Mouse (Mus musculus): Measurements from ENCODE around the gene Noto. TPM values are rescaled to one million over a fixed set of nuclear protein-coding genes. Genes with fewer than 3 reads are reported as not detected.

Gene Noto
- polyA plus RNA-seq, 1 experiment from 2014 or later: not detected

DNA sequence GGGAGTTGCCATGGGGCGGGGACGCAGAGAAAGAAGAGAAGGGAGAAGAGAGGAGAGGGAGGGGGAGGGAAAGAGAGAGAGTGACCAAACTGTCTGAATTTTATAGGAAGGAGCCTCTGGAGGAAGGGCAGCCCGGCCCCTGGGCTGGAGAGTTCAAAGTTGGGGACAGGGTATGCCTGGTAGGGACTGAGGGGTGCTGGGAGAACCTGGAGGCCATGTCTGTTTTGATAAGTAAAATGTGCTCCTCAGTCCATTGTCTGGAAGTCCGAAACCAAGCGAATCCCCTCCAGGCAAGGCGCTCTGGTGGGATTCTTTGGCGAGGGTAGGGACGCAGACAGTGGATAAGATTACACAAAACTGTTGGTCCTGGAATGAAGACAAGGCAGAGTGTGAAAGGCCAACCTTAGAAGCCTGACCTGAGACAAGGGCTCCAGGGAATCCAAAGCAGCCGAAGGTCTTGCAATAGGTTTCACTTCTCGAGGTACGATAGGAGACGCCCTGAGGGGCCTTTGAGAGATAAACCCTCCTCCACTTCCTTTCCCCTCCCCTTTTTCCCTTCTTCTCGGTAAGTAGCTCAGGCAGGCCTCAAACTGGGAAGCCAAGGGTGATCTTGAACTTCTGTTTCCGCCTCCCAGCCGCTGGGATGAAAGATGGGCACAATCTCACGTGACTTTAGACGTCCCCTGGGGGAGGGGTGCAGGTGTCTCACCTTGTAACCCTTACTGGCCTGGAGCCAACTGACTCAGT lies 42.6 kb upstream of the Noto start:
- 13% methylated on average over 17 of the region's 17 CpGs for whole genome bisulfite sequencing
- H3K9me3 ChIP-seq (replicated peaks; ENCODE audit: control insufficient read depth, low read length): no peaks in the 10 kb centered on the region
- peak overlapping the region; percentile 41 for H3K9ac ChIP-seq (replicated peaks; ENCODE audit: low read length)
- H3K4me3 ChIP-seq (ENCODE audit: low read depth, low read length): no peak overlapping the region
- peak overlapping the region; percentile 13; the same call in 1 of the 2 replicates for H3K4me2 ChIP-seq (ENCODE audit: low read depth, low read length)
- H3K4me1 ChIP-seq (ENCODE audit: control insufficient read depth, insufficient read depth, low read length): no peaks in the 10 kb centered on the region
- no peaks in the 10 kb centered on the region for H3K27me3 ChIP-seq (ENCODE audit: control insufficient read depth, insufficient read depth, low read length)
- peak; percentile 18 for DNase-seq (ENCODE audit: low spot score)
- no peaks in the 10 kb centered on the region for H3K36me3 ChIP-seq (replicated peaks; ENCODE audit: control insufficient read depth, insufficient read depth, low read depth, low read length)
- ATAC-seq (replicated peaks; ENCODE audit: insufficient number of reproducible peaks, low FRiP score, low TSS enrichment, low read depth): no peak; the same call in 1 of the 2 replicates
- no peak overlapping the region for H3K27ac ChIP-seq (replicated peaks; ENCODE audit: low read depth, low read length)

DNA sequence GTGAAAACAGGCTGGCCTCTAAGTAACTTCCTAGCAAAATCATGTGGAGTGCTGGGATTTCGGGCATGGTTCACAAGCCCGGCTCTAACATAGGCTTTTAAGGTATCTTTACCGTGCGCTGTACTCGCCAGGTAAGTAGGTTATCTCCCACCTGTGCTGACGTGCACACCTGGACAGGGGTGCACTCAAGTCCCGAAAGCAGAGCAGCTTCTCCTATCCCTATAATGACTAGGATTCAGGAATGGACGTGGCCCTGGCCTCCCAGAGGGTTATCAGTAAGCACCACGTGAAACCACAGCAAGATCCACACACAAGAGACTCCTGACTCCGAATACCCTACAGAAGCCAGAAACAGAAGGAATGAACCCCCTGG lies 42.1 kb upstream of the Noto start:
- DNase-seq (ENCODE audit: low spot score) (no peak), ATAC-seq (replicated peaks; ENCODE audit: insufficient number of reproducible peaks, low FRiP score, low TSS enrichment, low read depth) (no peak)
- Histone ChIP-seq H3K9me3 (replicated peaks; ENCODE audit: control insufficient read depth, low read length) (no peaks in the 10 kb centered on the region), H3K4me2 (ENCODE audit: low read depth, low read length) (no peak overlapping the region), H3K4me3 (ENCODE audit: low read depth, low read length) (no peak overlapping the region), H3K36me3 (replicated peaks; ENCODE audit: control insufficient read depth, insufficient read depth, low read depth, low read length) (no peaks in the 10 kb centered on the region), H3K4me1 (ENCODE audit: control insufficient read depth, insufficient read depth, low read length) (no peaks in the 10 kb centered on the region), H3K27me3 (ENCODE audit: control insufficient read depth, insufficient read depth, low read length) (no peaks in the 10 kb centered on the region), H3K9ac (replicated peaks; ENCODE audit: low read length) (no peak overlapping the region), H3K27ac (replicated peaks; ENCODE audit: low read depth, low read length) (no peak overlapping the region)
- 78% methylated on average over 10 of the region's 10 CpGs for WGBS

DNA sequence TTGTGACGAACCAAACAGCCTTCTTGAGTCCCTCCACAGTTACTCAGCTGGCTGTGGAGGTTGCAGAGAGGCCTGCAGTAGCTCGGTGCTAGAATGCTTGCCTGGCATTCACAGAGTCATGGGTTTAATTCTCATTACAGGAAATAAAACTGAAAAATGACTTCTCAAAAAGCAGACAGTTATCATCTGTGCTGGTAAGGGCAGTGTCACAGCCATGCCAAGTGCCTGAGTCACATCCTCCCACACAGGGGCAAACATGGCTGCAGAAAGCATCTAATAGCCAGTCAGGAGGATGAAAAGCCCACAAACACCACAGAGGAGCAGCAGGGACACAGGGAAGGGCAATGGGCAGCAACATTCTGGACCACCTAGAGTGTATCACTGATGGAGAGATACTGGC lies 40.9 kb upstream of the Noto start:
- 88% methylated on average over 2 of the region's 2 CpGs for WGBS
- no peaks in the 10 kb centered on the region for H3K36me3 ChIP-seq (replicated peaks; ENCODE audit: control insufficient read depth, insufficient read depth, low read depth, low read length)
- H3K9ac ChIP-seq (replicated peaks; ENCODE audit: low read length): no peak overlapping the region
- H3K27ac ChIP-seq (replicated peaks; ENCODE audit: low read depth, low read length): no peak overlapping the region
- ATAC-seq (replicated peaks; ENCODE audit: insufficient number of reproducible peaks, low FRiP score, low TSS enrichment, low read depth) (no peak), DNase-seq (ENCODE audit: low spot score) (no peak)
- H3K27me3 ChIP-seq (ENCODE audit: control insufficient read depth, insufficient read depth, low read length): no peaks in the 10 kb centered on the region
- no peak overlapping the region for H3K4me3 ChIP-seq (ENCODE audit: low read depth, low read length)
- no peak overlapping the region for H3K4me2 ChIP-seq (ENCODE audit: low read depth, low read length)
- H3K4me1 ChIP-seq (ENCODE audit: control insufficient read depth, insufficient read depth, low read length): no peaks in the 10 kb centered on the region
- H3K9me3 ChIP-seq (replicated peaks; ENCODE audit: control insufficient read depth, low read length): no peaks in the 10 kb centered on the region

DNA sequence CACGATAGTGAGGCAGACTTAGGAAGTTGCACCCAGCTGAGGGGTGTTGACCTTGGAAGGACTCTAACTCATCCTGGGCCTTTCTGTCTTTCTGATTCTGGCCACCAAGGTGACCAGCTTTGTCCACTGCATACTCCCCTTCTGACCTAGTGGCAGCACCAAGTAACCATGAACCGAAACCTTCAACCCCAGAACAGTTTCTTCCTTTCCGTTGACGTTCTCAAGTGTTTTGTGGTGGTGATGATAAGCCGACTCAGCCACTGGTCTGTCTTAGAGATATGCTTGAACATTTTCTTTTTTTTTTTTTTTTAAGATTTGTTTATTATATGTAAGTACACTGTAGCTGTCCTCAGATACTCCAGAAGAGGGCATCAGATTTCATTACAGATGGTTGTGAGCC lies 35.1 kb upstream of the Noto start:
- Histone ChIP-seq H3K4me3 (ENCODE audit: low read depth, low read length) (no peak overlapping the region), H3K27me3 (ENCODE audit: control insufficient read depth, insufficient read depth, low read length) (no peaks in the 10 kb centered on the region), H3K27ac (replicated peaks; ENCODE audit: low read depth, low read length) (no peak overlapping the region), H3K9ac (replicated peaks; ENCODE audit: low read length) (no peak overlapping the region), H3K9me3 (replicated peaks; ENCODE audit: control insufficient read depth, low read length) (no peaks in the 10 kb centered on the region), H3K36me3 (replicated peaks; ENCODE audit: control insufficient read depth, insufficient read depth, low read depth, low read length) (no peaks in the 10 kb centered on the region), H3K4me2 (ENCODE audit: low read depth, low read length) (no peak overlapping the region), H3K4me1 (ENCODE audit: control insufficient read depth, insufficient read depth, low read length) (no peaks in the 10 kb centered on the region)
- DNase-seq (ENCODE audit: low spot score): no peak
- no peak for ATAC-seq (replicated peaks; ENCODE audit: insufficient number of reproducible peaks, low FRiP score, low TSS enrichment, low read depth)
- WGBS: 84% methylated on average over 5 of the region's 5 CpGs

DNA sequence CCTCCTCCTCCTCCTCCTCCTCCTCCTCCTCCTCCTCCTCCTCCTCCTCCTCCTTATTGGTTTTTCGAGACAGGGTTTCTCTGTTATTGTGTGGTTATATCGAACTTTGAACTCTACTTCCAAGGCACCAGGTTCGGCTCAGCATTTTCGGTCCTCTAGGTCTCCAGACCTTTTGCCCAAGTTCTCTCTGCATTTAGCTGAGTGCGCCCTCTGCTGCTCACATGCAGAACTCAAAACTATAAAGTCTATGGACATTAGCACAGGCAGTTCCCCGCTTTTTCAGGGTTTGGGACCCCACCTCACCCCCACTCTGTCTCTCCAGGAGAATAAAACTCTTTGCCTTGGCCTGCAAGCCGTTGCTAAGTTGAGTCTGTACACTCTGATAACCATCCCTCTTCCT lies 31.9 kb upstream of the Noto start:
- no peaks in the 10 kb centered on the region for H3K4me1 ChIP-seq (ENCODE audit: control insufficient read depth, insufficient read depth, low read length)
- no peaks in the 10 kb centered on the region for H3K27me3 ChIP-seq (ENCODE audit: control insufficient read depth, insufficient read depth, low read length)
- WGBS: 36% methylated on average over 6 of the region's 7 CpGs
- DNase-seq (ENCODE audit: low spot score) (peak; percentile 72), ATAC-seq (replicated peaks; ENCODE audit: insufficient number of reproducible peaks, low FRiP score, low TSS enrichment, low read depth) (no peak)
- H3K27ac ChIP-seq (replicated peaks; ENCODE audit: low read depth, low read length): no peak overlapping the region
- H3K9ac ChIP-seq (replicated peaks; ENCODE audit: low read length): no peak overlapping the region
- H3K36me3 ChIP-seq (replicated peaks; ENCODE audit: control insufficient read depth, insufficient read depth, low read depth, low read length): no peaks in the 10 kb centered on the region
- no peak overlapping the region for H3K4me2 ChIP-seq (ENCODE audit: low read depth, low read length)
- no peaks in the 10 kb centered on the region for H3K9me3 ChIP-seq (replicated peaks; ENCODE audit: control insufficient read depth, low read length)
- no peak overlapping the region for H3K4me3 ChIP-seq (ENCODE audit: low read depth, low read length)

DNA sequence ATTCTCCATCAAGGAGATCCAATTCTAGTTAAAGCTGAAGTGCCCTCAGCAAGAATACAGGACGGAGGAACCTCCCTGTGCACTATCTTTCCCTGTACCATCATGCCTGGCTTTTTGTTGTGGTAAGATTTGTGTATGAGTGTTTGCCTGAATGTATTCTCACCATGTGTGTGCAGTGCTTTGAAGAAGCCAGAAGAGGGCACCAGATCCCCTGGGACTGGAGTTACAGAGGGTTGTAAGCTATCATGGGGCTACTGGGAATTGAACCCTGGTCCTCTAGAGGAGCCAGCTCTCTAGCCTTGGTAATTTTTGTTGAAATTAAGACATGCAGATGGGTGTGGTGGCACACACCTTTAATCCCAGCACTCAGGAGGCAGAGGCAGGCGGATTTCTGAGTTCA lies 28.3 kb upstream of the Noto start:
- ATAC-seq (replicated peaks; ENCODE audit: insufficient number of reproducible peaks, low FRiP score, low TSS enrichment, low read depth) (no peak), DNase-seq (ENCODE audit: low spot score) (no peak)
- no peak overlapping the region for H3K27ac ChIP-seq (replicated peaks; ENCODE audit: low read depth, low read length)
- H3K4me1 ChIP-seq (ENCODE audit: control insufficient read depth, insufficient read depth, low read length): no peaks in the 10 kb centered on the region
- H3K36me3 ChIP-seq (replicated peaks; ENCODE audit: control insufficient read depth, insufficient read depth, low read depth, low read length): no peaks in the 10 kb centered on the region
- no peaks in the 10 kb centered on the region for H3K27me3 ChIP-seq (ENCODE audit: control insufficient read depth, insufficient read depth, low read length)
- H3K9me3 ChIP-seq (replicated peaks; ENCODE audit: control insufficient read depth, low read length): no peaks in the 10 kb centered on the region
- no peak overlapping the region for H3K4me2 ChIP-seq (ENCODE audit: low read depth, low read length)
- WGBS: 88% methylated on average over 2 of the region's 2 CpGs
- no peak overlapping the region for H3K4me3 ChIP-seq (ENCODE audit: low read depth, low read length)
- H3K9ac ChIP-seq (replicated peaks; ENCODE audit: low read length): no peak overlapping the region

DNA sequence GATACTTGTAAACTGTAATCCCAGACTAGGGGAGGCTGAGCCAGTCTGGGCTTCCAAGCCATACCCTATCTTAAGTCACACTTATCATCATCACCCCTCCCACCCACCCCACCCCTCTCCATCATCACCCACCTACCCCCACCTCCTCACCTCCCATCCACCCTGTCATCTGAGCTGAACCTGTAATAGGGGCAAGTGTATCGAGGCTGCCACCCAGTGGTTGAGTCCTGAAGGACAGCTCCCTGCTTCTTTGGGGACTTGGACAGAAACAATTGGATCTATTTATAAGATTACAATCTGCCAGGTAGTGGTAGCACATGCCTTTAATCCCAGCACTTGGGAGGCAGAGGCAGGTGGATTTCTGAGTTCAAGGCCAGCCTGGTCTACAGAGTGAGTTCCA lies 26.5 kb upstream of the Noto start:
- Histone ChIP-seq H3K27ac (replicated peaks; ENCODE audit: low read depth, low read length) (no peak overlapping the region), H3K4me2 (ENCODE audit: low read depth, low read length) (no peak overlapping the region), H3K9ac (replicated peaks; ENCODE audit: low read length) (no peak overlapping the region), H3K4me1 (ENCODE audit: control insufficient read depth, insufficient read depth, low read length) (no peaks in the 10 kb centered on the region), H3K27me3 (ENCODE audit: control insufficient read depth, insufficient read depth, low read length) (no peaks in the 10 kb centered on the region), H3K4me3 (ENCODE audit: low read depth, low read length) (no peak overlapping the region), H3K9me3 (replicated peaks; ENCODE audit: control insufficient read depth, low read length) (no peaks in the 10 kb centered on the region), H3K36me3 (replicated peaks; ENCODE audit: control insufficient read depth, insufficient read depth, low read depth, low read length) (no peaks in the 10 kb centered on the region)
- DNase-seq (ENCODE audit: low spot score) (peak; percentile 42), ATAC-seq (replicated peaks; ENCODE audit: insufficient number of reproducible peaks, low FRiP score, low TSS enrichment, low read depth) (no peak)
- 33% methylated on average over 1 of the region's 1 CpGs for WGBS

DNA sequence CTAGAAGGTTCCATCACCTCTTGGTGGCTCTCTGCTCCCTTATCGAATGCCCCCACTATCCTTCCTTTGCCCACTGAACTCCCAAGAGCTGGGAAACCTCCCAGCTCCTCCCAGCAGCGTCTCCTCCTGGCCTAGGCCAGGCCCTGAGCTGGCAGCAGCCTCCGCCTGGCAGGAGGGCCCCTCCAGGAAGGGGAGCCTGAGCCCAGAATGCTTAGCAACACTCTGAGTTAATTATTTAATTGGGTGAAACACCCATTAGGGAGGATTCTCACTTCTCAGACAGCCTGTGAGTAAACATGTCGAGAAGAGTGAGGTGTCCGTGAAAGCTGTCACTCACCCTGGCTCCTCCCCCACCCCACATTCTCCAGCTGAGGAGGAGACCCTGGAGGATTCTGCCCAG lies 24.0 kb upstream of the Noto start:
- H3K27ac ChIP-seq (replicated peaks; ENCODE audit: low read depth, low read length): no peak overlapping the region
- no peaks in the 10 kb centered on the region for H3K9me3 ChIP-seq (replicated peaks; ENCODE audit: control insufficient read depth, low read length)
- ATAC-seq (replicated peaks; ENCODE audit: insufficient number of reproducible peaks, low FRiP score, low TSS enrichment, low read depth) (no peak), DNase-seq (ENCODE audit: low spot score) (no peak)
- H3K4me2 ChIP-seq (ENCODE audit: low read depth, low read length): no peak overlapping the region
- H3K27me3 ChIP-seq (ENCODE audit: control insufficient read depth, insufficient read depth, low read length): no peaks in the 10 kb centered on the region
- H3K36me3 ChIP-seq (replicated peaks; ENCODE audit: control insufficient read depth, insufficient read depth, low read depth, low read length): no peaks in the 10 kb centered on the region
- H3K4me3 ChIP-seq (ENCODE audit: low read depth, low read length): no peak overlapping the region
- 26% methylated on average over 5 of the region's 5 CpGs for WGBS
- no peak overlapping the region for H3K9ac ChIP-seq (replicated peaks; ENCODE audit: low read length)
- H3K4me1 ChIP-seq (ENCODE audit: control insufficient read depth, insufficient read depth, low read length): no peaks in the 10 kb centered on the region

All from embryonic facial prominence, embryonic 11.5 days (tissue).